Mouse (Mus musculus) hindbrain, embryonic 10.5 days (tissue): Measurements from ENCODE around the gene Dapk1. TPM values are rescaled to one million over a fixed set of nuclear protein-coding genes. Genes with fewer than 3 reads are reported as not detected.

Experiments
- DNase-seq: peaks from one replicate; pipeline ENCODE4 v3.0.0-alpha.2; 2017; ENCODE audit warnings: low spot score
- H3K27ac ChIP-seq: fragments of 300-500 bp; sonication (generic); 2 replicates; pipeline ENCODE4 v1.5.1; 2016; ENCODE audit warnings: mild to moderate bottlenecking, moderate library complexity
- H3K27me3 ChIP-seq: fragments of 300-500 bp; sonication (generic); 2 replicates; pipeline ENCODE4 v1.6.1; 2016; ENCODE audit warnings: mild to moderate bottlenecking; ENCODE audit not compliant: poor library complexity, insufficient read depth, severe bottlenecking
- H3K36me3 ChIP-seq: fragments of 300-500 bp; sonication (generic); 2 replicates; pipeline ENCODE4 v1.6.1; 2016; ENCODE audit warnings: mild to moderate bottlenecking, moderate library complexity
- H3K4me1 ChIP-seq: fragments of 300-500 bp; sonication (generic); replicated peaks from 2 replicates; pipeline ENCODE4 v1.6.1; 2016; ENCODE audit warnings: mild to moderate bottlenecking
- H3K4me3 ChIP-seq: fragments of 300-500 bp; sonication (generic); 2 replicates; pipeline ENCODE4 v1.5.1; 2016; ENCODE audit warnings: mild to moderate bottlenecking, moderate library complexity
- H3K9me3 ChIP-seq: fragments of 300-500 bp; sonication (generic); 2 replicates; pipeline ENCODE4 v1.6.1; 2016; ENCODE audit warnings: mild to moderate bottlenecking, moderate library complexity
- WGBS: fragments of 180-500 bp; shearing (Covaris S2); methylation state at CpG from one replicate; pipeline ENCODE4 v1.1.7; 2016; 5-methylcytosine and 5-hydroxymethylcytosine counted together
- polyA plus RNA-seq: library from polyadenylated mRNA; unstranded; fragments of >200 nt; fragmentation: Nextera tagmentation; extraction: Ambion mirVana; gene quantifications from 2 replicates; pipeline ENCODE4 v1.2.1, GENCODE M21; 2016

Dapk1 gene
- polyA plus RNA-seq, 1 experiment from 2014 or later = 23.6 TPM

DNA sequence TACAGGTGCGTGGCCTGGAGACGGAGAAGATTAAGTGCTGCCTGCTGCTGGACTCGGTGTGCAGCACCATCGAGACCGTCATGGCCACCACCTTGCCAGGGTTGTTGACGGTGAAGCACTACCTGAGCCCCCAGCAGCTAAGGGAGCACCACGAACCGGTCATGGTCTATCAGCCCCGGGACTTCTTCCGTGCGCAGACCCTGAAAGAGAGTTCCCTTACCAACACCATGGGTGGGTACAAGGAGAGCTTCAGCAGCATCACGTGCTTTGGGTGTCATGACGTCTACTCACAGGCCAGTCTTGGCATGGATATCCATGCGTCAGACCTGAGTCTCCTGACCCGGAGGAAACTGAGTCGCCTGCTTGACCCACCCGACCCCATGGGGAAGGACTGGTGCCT, 159.4 kb downstream of the Dapk1 start:
- no peak overlapping the region for H3K27ac ChIP-seq
- 95% methylated on average over 17 of the region's 17 CpGs for WGBS
- peaks cover 54% of the 10 kb centered on the region for H3K36me3 ChIP-seq
- H3K4me1 ChIP-seq = no peaks in the 10 kb centered on the region
- no peak overlapping the region for H3K4me3 ChIP-seq
- no peaks in the 10 kb centered on the region for H3K27me3 ChIP-seq
- DNase-seq = no peak
- no peaks in the 10 kb centered on the region for H3K9me3 ChIP-seq

DNA sequence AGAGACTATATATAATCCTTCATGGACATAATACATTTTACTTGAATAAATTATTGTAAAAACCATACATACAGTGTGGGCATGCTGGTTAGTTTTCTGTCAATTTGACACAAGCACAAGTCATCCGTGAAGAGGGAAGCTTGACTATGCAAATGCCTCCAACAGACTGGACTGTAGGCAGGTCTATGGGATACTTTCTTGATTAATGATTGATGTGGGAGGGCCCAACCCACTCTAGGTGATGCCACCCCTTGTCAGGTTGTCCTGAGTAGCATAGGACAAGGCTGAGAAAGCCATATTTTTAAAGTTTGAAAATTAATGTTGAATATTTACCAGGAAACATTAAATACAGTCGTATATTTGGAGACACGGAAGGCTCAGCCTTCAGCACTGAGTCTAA, 178.8 kb downstream of the Dapk1 start:
- no peaks in the 10 kb centered on the region for H3K36me3 ChIP-seq
- DNase-seq = no peak

DNA sequence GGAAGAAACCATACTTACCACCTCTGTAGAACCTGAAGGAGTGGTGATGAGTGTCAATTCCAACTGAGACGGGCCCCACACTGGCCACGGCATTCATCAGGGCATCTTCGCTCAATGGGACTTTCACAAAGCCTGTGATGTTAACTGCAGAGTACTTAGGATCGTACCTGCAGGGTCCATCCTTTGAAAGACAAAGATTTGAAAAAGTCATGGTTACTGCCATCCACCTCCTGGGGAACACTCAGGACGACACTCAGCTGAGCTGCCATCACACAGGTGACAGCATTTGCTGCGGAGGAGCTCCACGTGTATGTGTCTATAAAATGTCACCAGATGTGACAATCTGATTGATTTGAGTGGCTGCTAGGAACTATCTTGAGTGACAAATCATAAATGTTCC, 181.6 kb downstream of the Dapk1 start:
- Histone ChIP-seq H3K36me3 (no peaks in the 10 kb centered on the region), H3K27me3 (no peaks in the 10 kb centered on the region), H3K4me1 (no peaks in the 10 kb centered on the region), H3K4me3 (no peak overlapping the region), H3K27ac (no peak overlapping the region), H3K9me3 (no peaks in the 10 kb centered on the region)
- DNase-seq = no peak
- 88% methylated on average over 7 of the region's 7 CpGs for WGBS

More for the DNA sequence above, 178.8 kb downstream of the Dapk1 start:
- no peaks in the 10 kb centered on the region for H3K9me3 ChIP-seq
- H3K27ac ChIP-seq = no peak overlapping the region
- no peaks in the 10 kb centered on the region for H3K4me1 ChIP-seq
- WGBS = 94% methylated on average over 3 of the region's 3 CpGs
- H3K4me3 ChIP-seq = no peak overlapping the region
- H3K27me3 ChIP-seq = no peaks in the 10 kb centered on the region

DNA sequence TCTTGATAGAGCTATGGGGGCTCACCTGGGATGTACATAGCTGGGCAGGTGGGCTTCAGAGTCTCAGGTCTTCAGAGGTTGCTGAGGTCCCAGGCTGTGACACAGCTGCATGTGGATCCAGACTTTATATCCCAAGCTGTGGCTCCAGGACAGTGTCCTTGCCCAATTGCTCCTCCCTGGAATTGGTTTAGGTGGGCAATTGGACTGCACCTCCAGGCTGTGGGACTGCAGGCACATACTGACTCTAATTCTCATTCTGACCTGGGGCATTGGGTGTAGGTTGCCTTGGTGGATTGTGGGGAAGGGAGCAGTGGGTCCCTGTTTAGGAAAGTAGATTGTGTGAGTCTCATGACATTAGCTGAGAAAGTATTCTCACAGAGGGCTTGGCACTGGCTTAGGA, 184.5 kb downstream of the Dapk1 start, which contains the start of gene BC051665:
Gene BC051665, minus strand, starts transcription at position 101 of the 400 bp plus-strand sequence.
- H3K4me1 ChIP-seq = no peaks in the 10 kb centered on the region
- no peak for DNase-seq
- no peak within 1 kb of the TSS for H3K27ac ChIP-seq
- no peaks in the 10 kb centered on the region for H3K27me3 ChIP-seq
- no peaks in the 10 kb centered on the region for H3K9me3 ChIP-seq
- H3K36me3 ChIP-seq = no peaks in the 10 kb centered on the region
- H3K4me3 ChIP-seq = no peak within 1 kb of the TSS

DNA sequence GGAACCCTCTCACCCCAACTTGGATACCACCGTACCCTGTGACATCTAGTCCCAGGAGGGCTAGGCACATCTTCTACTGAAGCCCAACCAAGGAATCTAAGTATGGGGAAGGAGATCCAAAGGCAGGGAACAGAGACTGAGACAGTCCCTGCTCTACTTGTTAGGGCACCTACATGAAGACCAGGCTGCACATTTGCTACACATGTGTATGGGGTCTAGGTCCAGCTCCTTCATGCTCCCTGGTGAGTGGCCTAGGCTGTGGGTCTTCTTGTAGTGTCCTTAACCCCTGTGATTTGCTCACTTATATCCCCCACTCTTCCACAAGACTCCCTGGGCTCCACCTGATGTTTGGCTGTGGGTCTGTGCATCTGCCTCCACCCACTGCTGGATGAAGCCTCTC, 187.7 kb downstream of the Dapk1 start:
- Histone ChIP-seq H3K36me3 (no peaks in the 10 kb centered on the region), H3K27me3 (no peaks in the 10 kb centered on the region), H3K9me3 (no peaks in the 10 kb centered on the region), H3K27ac (no peak overlapping the region), H3K4me3 (no peak overlapping the region), H3K4me1 (no peaks in the 10 kb centered on the region)
- WGBS = 77% methylated on average over 1 of the region's 1 CpGs
- DNase-seq = no peak

DNA sequence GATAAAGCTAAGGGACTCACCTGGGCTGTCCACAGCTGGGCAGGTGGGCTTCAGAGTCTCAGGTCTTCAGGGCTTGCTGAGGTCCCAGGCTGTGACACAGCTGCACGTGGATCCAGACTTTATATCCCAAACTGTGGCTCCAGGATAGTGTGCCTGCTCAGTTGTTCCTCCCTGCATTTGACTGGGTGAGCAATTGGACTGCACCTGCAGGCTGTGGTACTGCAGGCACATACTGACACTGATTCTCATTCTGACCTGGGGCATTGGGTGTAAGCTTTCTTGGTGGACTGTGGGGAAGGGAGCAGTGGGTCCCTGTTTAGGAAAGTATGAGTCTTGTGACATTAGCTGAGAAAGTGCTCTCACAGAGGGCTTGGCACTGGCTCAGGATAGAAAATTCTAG, 201.0 kb downstream of the Dapk1 start, which contains the start of gene Ctsll3:
Gene Ctsll3, minus strand, starts transcription at position 101 of the 400 bp plus-strand sequence.
- no peaks in the 10 kb centered on the region for H3K36me3 ChIP-seq
- DNase-seq = no peak
- no peaks in the 10 kb centered on the region for H3K9me3 ChIP-seq
- no peak within 1 kb of the TSS for H3K27ac ChIP-seq
- H3K4me1 ChIP-seq = no peaks in the 10 kb centered on the region
- H3K4me3 ChIP-seq = no peak within 1 kb of the TSS
- 67% methylated on average over 1 of the region's 1 CpGs for WGBS
- no peaks in the 10 kb centered on the region for H3K27me3 ChIP-seq

DNA sequence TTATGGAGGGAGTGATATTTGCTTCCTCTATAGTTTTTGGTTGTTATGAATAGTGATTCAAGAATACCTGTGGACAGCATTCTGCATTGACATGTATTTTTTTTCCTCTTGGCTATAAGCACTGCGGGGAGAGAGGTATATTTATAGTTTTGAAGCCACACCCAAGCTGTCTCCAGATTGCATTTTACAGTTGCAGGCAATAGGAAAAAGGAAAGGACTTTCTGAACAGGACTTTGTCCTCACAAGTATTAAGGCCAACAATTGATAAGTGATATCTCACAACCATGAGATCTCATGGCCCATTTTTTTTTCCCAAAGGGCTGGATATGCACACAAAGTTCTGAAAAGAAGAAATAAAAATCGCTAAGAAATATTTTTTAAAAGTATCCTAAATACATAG, 207.9 kb downstream of the Dapk1 start:
- H3K36me3 ChIP-seq = no peaks in the 10 kb centered on the region
- H3K27me3 ChIP-seq = no peaks in the 10 kb centered on the region
- no peaks in the 10 kb centered on the region for H3K4me1 ChIP-seq
- H3K27ac ChIP-seq = no peak overlapping the region
- H3K4me3 ChIP-seq = no peak overlapping the region
- DNase-seq = no peak
- H3K9me3 ChIP-seq = no peaks in the 10 kb centered on the region
- WGBS = 80% methylated on average over 2 of the region's 2 CpGs

DNA sequence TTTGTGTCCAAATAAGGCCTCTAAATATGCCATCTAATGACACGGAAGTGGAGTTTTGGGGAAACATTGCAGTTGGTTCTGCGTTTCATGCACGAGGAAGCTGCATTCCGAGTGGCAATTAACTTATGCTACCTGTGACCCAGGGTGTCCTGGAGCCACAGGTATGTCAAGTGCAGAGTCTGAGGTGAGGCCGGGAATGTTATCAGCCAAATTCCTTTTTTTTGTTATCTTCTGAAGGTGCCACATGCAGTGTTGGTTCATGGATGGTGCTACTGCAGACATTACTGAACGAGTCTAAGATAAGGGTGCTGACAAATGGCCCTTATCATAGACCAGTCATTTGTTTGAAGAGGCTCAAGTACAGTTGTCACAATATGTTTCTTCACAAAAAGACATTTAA, 211.0 kb downstream of the Dapk1 start:
- H3K27me3 ChIP-seq = no peaks in the 10 kb centered on the region
- no peaks in the 10 kb centered on the region for H3K9me3 ChIP-seq
- 89% methylated on average over 6 of the region's 6 CpGs for WGBS
- no peaks in the 10 kb centered on the region for H3K36me3 ChIP-seq
- no peak for DNase-seq
- H3K27ac ChIP-seq = no peak overlapping the region
- no peaks in the 10 kb centered on the region for H3K4me1 ChIP-seq
- H3K4me3 ChIP-seq = no peak overlapping the region

Other genes starting within 250 kb of the Dapk1 start
- not detected in 2 replicates for gene BC051665, start 184.4 kb downstream of the Dapk1 start, polyA plus RNA-seq
- gene Ctsll3, start 200.9 kb downstream of the Dapk1 start, polyA plus RNA-seq = not detected in 2 replicates